Mouse (Mus musculus) T-helper 17 cell (primary cell): ENCODE results near the gene Lrrc8d.

Experiments
- in situ Hi-C, 2 experiments: fragments of 300-600 bp; cut with MboI, MseI; formaldehyde crosslinking; loops; 1 replicate in 1 of 2; 2 replicates in 1 of 2; pipeline ENCODE4 v1.15.1; 2025; ENCODE audit warnings: high pct_unique_total_duplicates in 2 of 2

The Lrrc8d gene

DNA sequence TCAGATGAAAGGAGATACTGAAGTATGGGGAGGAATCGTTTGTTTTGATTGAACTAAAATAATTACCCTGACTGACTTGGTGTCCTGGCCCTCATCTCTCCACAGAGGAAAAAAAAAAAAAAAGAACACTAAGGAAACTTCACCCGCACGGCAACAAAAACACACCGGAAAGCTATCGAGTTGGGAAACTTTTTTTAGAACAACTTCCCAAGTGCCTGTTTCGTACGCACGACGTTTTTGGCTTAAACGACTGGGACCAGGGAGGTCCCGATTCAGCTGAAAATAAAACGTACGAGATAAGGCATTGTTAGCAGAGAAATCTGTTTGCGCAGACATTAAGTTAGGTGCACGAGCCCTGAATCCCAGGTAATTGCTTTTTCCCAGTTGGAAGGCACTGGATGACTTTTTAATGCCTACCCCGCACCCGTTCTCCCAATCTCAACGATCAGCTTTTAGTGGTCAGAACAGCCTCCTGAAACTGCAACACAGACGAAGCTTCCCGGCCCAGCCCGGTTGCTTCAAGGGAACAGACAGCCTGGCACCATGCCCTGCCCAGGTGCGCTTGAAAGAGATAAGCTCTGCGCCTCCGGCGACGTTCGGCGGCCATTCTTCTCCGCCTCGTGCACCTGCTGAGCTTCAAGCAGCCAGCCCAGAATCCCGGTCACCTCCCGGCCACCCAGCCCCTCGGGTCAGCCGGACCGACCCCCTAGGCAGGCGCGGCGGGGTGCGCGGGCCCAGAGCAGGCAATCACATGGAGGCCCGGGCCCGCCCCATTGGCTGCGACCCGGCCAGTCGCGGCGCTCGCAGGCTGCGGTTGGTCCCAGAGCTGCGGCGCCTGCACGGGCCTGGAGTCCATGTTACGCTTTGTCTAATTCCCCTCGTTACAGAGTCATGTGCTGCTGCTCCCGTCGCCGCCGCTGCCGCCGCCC, at the start of gene Lrrc8d:
Lrrc8d (plus strand) TSS at position 829 of the 929 bp plus-strand sequence.
- in situ Hi-C loops, result loop anchor here in 1 of 2 experiments (5.0 to 10.0 kb wide), 2 partner anchors 33 to 295 kb away; no protein-coding TSS in a partner anchor

DNA sequence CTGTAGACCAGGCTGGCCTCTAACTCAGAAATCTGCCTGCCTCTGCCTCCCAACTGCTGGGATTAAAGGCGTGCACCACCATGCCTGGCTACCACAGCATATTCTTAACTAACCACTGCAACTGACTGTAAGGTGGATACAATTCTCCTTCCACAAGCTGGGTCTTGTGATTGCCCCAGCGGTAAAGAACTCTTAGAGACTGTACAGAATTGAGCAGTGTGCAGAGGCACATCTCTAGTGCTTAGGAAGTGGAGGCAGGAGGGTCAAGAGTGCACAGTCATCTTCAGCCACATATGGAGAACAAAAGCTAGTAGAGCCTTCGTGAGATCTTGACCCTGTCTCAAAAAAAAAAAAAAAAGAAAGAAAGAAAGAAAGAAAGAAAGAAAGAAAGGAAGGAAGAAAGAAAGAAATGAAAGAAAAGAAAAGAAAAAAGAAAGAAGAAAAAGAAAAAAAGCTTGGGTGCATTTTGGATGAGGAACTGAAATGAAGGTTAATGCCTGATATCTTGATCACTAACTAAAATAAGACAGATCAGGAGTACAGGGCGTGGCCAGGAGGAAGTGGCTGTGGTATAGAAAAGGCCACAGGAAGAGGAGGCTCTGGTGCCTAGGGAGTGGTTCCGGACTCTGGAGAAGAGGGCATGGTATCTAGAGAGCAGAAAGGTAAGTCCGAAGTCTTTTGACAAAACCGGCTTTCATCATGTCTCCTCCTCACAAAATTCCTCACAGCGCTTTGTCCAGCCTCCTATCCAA, 48.9 kb upstream of the Lrrc8d start:
- in situ Hi-C loops, result loop anchor here (5.0 kb wide), 3 partner anchors 134 to 244 kb away; partner anchors contain the start of gene Lrrc8c (in 1 of the 2)

DNA sequence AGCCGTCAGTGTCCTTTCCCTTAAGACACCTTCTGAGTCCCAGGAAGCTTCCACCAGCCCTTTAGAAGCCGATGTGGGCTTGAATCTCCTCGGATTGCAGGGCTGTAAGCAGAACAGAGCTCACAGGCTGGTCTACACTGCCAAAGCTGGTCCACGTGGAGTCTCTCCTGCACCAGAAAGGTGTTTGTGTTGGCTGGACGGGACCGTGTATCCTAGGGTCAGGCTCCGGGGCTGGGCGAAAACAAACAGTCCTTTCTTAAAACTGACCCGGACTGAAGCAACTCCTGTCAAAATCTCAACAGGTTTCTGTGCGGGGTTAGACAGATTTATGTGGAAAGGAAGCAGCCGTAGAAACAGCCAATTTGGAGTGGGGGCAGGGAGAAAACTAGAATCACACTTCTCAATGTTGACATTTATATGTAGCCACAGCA, 48.2 kb upstream of the Lrrc8d start:
- in situ Hi-C loops, result loop anchor here (5.0 kb wide), 3 partner anchors 134 to 244 kb away; partner anchors contain the start of gene Lrrc8c (in 1 of the 2)

DNA sequence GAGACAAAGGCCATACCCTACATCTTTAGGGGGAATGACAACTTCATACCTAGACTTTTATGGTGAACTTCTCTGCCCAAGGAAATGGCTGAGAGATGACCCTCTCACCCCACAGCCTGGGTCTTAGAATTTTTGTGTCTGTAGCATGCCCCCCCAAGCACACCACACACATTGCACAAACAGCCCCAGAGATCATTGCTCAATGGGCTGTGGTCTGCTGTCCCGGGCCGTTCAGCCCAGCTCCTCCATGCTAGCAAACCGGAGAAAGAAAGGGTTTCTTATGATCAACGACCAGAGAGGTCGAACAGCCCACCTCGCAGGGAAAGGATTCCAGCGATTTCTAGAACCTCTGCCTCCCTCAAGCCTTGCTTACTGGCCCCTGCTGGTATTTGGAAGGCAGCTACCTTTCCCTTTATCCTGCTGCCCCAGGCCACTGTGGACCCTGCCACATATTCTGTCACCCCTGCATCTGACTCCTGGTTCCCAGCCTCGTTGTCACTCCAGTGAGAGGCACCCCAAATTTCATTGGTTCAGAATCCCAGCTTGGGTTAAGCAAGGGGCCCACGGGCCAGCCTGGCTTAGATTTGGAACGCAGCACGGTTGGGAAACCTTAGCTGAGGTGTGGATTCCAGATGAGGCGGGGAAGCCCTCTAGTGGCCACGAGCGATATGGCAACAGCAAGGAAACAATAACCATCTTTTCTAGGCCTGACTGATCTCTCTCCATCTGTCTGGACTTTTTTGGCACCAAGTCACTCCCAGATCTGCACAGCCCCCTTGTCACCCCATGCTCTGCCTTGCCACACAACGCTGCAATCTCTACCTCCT, 45.3 kb upstream of the Lrrc8d start:
- in situ Hi-C loops, result loop anchor here (5.0 kb wide), 3 partner anchors 137 to 247 kb away; partner anchors contain the start of gene Lrrc8c (in 1 of the 2)

DNA sequence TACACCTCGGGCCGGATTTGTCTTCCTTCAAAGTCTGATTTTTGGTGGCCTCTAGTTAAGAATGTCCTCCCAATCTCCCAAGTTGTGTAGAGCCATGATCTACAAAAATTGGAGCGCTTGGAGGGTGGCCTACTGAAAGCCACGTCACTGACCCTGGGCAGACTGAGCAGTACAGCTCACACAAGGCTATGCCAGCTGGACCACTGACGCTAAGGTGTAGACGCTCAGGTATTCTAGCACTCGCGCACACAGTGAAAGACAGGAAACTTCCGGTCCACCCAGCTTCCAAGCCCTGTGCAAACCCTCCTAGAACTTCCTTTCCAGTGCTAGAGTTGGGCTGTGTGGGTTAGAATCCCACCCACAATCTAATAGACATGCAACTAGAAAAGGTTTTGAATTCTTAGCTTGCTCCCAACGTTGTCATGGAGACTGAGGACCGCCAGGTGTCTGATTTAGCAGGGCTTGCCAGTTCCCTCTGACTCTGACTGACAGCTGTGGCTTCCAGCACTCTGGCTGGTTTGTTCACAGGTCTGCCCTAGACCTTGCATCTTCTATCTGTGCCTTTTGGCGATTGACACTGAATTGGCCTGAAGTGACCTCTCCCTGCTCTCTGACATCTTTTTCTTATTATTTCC, 44.6 kb upstream of the Lrrc8d start:
- in situ Hi-C loops, result no loop called here

DNA sequence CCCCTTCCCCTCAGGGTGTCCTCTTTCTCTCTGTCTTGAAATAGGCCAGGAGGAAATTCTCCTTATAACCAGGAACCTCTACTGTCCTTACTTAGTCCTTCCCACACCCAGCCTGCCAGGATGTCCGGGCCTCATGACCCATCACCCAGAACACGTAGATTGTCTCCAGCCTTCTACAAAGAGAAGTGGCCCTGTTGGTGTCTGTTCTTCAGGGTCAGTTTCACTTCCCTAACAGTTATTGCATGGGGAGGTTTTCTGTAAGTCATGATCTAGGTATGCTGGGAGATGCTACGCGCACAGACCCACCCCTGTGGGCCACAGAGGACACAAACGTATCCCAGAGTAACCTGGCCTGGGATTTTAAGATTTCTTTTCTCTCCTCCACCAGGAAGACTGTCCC, 37.9 kb upstream of the Lrrc8d start:
- in situ Hi-C loops, result loop anchor here in 1 of 2 experiments (10.0 kb wide), 1 partner anchor 1307 kb away; no protein-coding TSS in a partner anchor

DNA sequence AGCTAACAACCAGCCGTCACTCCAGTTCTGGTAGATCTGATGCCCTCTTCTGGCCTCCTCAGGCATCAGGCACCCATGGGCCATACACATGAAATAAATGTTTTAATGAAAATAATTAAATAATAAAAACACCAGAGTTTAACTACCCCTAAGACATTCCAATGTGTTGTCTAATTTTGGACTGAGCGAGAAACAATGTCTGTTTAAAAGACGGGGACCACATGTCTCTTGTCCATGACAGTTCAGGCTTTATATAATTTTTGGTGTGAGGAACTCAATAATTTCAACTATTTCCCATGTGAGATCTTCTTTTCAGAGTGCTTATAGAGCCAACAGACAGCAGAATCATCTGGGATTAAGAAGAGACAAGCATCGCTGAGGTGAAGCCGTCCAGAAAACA, 32.8 kb upstream of the Lrrc8d start:
- in situ Hi-C loops, result loop anchor here in 1 of 2 experiments (10.0 kb wide), 1 partner anchor 1312 kb away; no protein-coding TSS in a partner anchor

DNA sequence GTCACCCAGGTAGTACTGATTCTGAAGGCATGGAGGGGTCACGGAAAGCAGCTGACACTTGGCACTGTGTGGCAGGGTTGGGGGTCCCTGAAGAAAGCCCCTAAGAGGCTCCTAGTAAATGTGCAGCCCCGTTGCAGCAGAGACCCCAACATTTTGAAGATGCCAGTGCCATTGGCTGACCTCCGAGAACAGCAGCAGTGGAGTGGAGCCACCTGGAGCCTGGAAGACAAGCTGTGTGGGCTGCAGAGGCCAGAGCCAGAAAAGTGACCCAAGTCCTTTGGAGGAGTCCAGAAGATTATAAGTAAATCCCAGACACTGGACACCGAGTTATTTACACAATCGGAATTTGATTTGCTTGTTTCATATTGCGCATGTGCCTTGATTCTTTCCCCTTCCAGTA, 32.4 kb upstream of the Lrrc8d start:
- in situ Hi-C loops, result loop anchor here in 1 of 2 experiments (10.0 kb wide), 1 partner anchor 1313 kb away; no protein-coding TSS in a partner anchor

DNA sequence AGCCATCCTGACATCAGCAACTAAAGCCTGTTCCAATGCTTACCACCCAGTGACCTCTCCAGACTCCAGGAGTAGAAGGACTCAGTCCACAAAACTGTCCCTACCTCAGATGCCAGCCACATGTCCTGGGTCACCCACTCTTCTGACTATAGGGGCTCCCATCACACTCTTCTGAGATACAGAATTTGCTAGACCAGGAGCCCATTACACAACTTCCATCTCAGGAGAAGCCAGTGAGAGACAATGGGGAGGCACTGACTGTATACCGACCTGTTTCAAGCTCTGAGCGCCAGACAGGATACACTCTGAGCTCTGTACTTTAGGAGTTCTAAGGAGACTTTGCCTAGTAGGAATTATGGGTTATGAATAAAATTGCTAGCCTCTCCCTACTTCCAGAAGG, 30.7 kb upstream of the Lrrc8d start:
- in situ Hi-C loops, result loop anchor here in 1 of 2 experiments (10.0 kb wide), 1 partner anchor 1314 kb away; no protein-coding TSS in a partner anchor

DNA sequence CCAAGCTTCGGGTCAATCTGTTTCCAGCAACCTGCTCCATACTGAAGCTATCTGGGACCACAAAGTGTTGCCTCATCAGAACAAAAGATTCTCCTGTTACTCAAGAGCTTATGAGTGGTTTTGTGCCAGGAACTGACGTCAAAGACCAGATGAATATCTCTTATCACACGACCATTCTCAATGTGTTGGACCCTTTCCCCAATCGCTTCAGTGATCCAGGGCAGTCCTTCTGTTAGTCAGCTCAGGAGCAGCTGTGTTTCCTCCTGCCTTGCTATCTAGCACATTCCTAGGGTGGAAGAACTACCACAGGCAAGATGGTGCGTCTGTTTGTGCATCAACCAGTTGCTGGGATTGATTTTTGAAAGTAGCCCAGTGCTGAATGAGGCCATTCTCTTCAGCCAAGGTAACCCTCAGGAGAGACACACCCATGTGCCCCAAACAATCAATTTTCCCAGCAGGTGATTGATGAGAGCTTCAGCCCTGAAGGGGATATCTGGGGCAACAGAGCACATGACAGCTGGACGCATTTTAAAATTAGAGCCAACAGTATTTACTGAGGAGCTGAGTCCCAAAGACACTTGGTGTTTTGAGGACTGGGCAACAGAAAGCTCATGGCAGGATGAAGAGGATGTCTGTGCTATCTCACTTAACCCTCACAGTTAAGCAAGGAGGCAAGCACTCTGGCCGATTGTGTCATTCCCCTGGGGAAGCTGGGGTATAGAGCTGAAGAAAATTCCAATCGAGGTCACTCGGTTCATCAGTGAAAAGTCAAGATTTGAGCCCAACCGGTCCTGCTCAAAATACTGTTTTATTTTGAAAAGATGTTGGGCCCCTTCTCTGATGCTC, 30.0 kb upstream of the Lrrc8d start:
- in situ Hi-C loops, result loop anchor here in 1 of 2 experiments (10.0 kb wide), 1 partner anchor 1315 kb away; no protein-coding TSS in a partner anchor

DNA sequence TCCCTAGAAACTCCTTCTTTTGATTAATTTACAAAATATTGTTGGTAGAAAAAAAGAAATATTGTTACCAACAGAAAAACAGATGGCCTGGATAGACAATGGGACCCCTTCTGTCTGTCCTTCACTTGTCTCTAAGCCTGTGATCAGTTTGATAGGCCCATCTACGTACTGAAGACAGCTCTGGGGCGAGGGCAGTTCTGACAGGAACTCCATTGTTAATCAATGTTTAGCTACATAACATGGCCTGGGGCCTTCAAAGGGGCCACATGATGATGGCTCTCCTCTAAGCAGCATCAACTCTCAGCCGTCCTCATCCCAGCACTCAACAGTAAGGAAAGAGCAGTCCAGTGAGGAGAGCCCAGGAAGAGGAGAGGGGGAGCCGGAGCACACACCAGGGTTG, 27.4 kb upstream of the Lrrc8d start:
- in situ Hi-C loops, result no loop called here

DNA sequence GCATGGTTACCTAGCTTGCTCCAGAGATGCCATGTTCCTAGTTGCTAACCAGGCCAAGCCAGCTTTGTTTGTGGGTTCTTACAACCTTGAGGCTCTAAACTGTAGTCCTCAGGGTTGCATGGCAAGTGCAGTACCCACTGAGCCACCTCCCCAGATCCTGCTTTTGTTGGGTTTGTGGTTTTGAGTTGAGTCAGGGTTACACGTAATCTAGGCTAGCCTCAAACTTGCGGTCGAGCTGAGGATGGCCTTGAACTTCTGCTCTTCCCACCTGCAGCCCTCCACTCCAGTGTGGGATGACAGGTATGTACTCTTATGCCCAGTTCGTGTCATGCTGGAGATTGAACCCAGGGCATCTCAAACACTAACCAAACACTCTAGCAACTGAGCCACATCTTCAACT, 24.3 kb upstream of the Lrrc8d start:
- in situ Hi-C loops, result no loop called here

DNA sequence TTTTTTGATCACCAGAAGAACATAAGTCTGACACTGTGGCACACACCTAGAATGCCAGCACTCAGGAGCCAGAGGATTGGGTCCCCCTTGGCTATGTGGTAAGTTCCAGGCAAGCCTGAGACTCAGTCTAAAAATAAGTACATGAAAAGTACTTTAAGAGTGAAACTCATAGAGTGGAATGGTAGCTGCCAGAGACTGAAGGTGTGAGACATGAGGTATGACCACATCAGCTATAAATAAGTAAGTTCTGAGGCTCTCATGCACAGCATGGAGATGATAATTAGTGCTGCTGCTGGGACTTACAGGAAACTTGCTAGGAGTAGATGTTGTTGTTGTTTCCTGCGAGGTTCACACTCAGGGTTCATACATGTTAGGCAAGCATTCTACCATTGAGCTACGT, 22.7 kb upstream of the Lrrc8d start:
- in situ Hi-C loops, result no loop called here

DNA sequence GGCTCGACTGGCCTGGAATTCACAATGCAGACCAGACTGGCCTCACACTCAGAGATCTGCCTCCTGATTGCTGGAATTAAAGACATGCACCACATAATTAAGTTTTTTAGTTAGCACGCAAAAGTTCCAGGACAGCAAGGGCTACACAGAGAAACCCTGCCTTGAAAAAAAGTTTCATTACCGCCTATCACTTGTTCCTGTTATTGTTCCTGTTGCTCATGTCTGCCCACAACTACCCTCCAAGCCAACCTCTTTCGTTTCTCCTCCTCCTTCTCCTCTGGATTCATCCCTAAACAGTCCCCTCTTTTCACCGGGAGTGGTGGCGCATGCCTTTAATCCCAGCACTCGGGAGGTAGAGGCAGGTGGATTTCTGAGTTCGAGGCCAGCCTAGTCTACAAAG, 21.5 kb upstream of the Lrrc8d start:
- in situ Hi-C loops, result no loop called here

DNA sequence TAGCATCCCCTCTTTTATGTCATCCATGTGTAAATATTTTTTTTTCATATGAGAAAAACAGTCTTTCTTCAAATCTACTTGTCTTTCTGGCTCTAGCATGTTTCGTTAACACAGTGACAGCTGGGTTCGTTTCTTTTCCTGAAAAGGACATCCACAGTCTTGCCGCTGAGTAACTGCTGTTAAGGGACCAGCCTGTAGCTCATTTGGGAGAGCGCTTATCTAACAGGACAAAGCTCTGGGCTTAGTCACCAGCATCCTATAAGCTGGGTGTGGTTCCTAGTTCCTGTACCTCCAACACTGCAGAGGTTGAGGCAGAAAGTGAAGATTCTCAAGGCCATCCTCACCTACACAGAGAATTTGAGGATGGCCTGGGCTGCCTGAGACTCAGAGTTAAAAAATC, 20.5 kb upstream of the Lrrc8d start:
- in situ Hi-C loops, result no loop called here

DNA sequence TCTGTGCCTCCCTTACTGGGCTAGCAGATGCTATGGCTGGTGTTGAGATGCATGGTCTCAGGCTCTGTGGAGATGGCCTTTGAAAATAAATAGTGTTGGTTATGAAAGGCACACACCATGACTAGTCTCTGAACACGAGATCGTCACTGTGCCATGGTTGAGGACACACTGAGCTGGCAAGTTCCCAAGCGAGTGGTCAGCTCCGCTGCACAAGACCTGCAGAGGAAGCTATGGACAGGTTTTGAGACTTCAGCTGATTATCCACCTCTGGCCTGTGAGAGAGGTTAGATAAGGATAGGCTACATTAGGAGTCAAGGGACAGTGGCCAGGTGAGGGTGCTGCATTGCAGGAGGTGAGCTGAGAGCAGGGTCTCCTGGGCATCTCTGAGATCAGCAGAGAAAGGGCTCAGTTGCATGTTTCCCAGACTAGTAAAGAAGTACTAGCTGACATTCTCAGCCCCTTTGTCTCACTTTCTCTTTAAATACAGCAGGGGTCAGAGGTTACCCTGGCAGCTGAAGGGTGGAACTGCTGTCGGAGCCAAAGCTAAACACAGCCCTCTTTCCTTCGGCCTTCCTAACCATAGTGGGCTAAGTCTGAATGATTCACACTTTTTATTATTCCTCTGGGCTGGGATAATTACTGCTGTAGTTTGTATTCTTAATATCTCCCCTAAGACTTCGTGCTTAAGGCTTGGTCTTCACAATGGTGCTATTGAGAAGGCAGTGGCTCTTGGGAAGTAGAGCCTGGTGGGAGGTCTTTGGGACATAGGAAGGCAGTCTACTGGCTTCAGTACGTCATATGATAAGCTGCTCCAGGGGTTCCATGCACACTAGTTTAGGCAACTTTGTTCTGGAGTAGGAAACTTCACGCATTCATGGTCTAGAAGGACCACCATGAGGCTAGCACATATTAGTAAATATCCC, 19.6 kb upstream of the Lrrc8d start:
- in situ Hi-C loops, result no loop called here

DNA sequence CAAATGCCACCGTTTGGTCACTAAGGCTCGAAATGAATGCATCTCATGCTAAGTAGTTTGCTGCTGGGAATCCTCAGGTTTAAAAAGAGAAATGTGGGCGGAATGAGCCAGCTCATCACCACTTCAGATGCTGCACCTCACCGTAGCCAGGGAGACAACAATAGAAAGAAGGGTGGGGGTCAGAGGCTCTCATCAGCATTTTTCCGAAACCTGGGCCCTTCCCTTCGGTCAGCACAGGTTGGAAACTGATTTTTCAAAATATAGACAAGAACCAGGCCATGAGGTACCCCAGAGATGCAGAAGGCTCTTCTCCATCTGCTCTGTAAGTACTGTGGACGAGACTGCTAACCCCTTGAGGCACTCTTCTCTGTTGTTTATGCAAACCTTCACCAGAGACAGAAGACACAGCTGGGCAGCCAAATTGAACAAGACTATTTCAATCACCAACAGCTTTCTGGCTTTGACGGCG, 17.6 kb upstream of the Lrrc8d start:
- in situ Hi-C loops, result no loop called here

DNA sequence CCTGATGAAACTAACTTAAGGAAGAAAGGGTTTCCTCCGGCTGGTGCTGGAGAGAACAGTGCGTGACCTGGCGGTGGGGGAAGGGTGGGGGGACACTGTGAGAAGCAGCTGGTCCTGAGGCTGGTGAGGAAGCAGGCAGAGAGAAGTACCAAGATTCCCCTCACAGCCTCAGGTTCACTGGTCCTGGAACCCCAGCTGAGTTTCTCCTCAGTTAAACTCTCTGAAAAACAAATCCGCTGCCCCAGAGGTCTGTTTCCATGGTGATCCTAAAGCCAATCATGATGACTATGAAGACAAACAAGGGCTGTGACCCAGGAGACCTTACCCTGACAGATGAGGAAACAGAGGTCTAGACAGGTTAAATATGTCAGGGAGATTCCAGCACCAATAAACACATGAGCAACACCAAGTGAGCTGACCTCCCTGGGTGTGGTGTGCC, 15.8 kb upstream of the Lrrc8d start:
- in situ Hi-C loops, result no loop called here
